Mouse (Mus musculus) spleen, postnatal 14 days (tissue): ENCODE results near the gene Umad1.

Experiments
- DNase-seq, 2 experiments: peaks; one replicate each; pipeline ENCODE4 v3.0.0; 2021 to 2022; ENCODE audit warnings: low spot score in 2 of 2

Gene Umad1

GRCm38 (mm10) chr6:8473498-8473897 is 214.4 kb downstream of the Umad1 start:
- DNase-seq: no peak

- DNase-seq: no peak
These were observed 215.2 kb downstream of the Umad1 start for GRCm38 (mm10) chr6:8474316-8474715.

- DNase-seq: no peak
These were observed 215.7 kb downstream of the Umad1 start for GRCm38 (mm10) chr6:8474820-8475219.

GRCm38 (mm10) chr6:8479176-8479575 is 220.1 kb downstream of the Umad1 start:
- no peak for DNase-seq

- no peak for DNase-seq
These were observed 225.6 kb downstream of the Umad1 start for GRCm38 (mm10) chr6:8484437-8485275.

- peak; percentile 25 to 32 for DNase-seq
These were observed 226.5 kb downstream of the Umad1 start for GRCm38 (mm10) chr6:8485414-8486175.

- DNase-seq: no peak
These were observed 227.4 kb downstream of the Umad1 start for GRCm38 (mm10) chr6:8486391-8487043.

- no peak for DNase-seq
These were observed 228.2 kb downstream of the Umad1 start for GRCm38 (mm10) chr6:8487044-8487853.

- DNase-seq: no peak
These were observed 229.2 kb downstream of the Umad1 start for GRCm38 (mm10) chr6:8488249-8488648.

- no peak for DNase-seq
These were observed 230.2 kb downstream of the Umad1 start for GRCm38 (mm10) chr6:8489266-8489665.

- no peak for DNase-seq
These were observed 231.0 kb downstream of the Umad1 start for GRCm38 (mm10) chr6:8489938-8490585.

GRCm38 (mm10) chr6:8492248-8492647 is 233.2 kb downstream of the Umad1 start:
- DNase-seq: no peak

- no peak for DNase-seq
These were observed 236.2 kb downstream of the Umad1 start for GRCm38 (mm10) chr6:8495109-8495826.

GRCm38 (mm10) chr6:8495827-8496222 is 236.7 kb downstream of the Umad1 start:
- no peak for DNase-seq

GRCm38 (mm10) chr6:8497234-8497867 is 238.3 kb downstream of the Umad1 start:
- DNase-seq: no peak

GRCm38 (mm10) chr6:8497868-8498257 is 238.8 kb downstream of the Umad1 start:
- DNase-seq: no peak

- no peak for DNase-seq
These were observed 239.9 kb downstream of the Umad1 start for GRCm38 (mm10) chr6:8498961-8499360.

- DNase-seq: no peak
These were observed 244.9 kb downstream of the Umad1 start for GRCm38 (mm10) chr6:8503953-8504352.

GRCm38 (mm10) chr6:8504521-8505228 is 245.6 kb downstream of the Umad1 start:
- no peak for DNase-seq
